Mouse (Mus musculus) heart, adult 2 months (tissue): ENCODE results near the gene Gm45062.

Experiments used
- CTCF ChIP-seq: fragments of 200-600 bp; IDR thresholded peaks from 2 replicates; pipeline ENCODE4 v1.8.1; 2022; ENCODE audit warnings: antibody characterized with exemption, mild to moderate bottlenecking, moderate library complexity
- POLR2A ChIP-seq: fragments of 200-500 bp; IDR thresholded peaks from 2 replicates; pipeline ENCODE4 v1.6.1; 2011; ENCODE audit warnings: mild to moderate bottlenecking, low read depth, low read length, control low read depth; ENCODE audit not compliant: insufficient read depth

DNA sequence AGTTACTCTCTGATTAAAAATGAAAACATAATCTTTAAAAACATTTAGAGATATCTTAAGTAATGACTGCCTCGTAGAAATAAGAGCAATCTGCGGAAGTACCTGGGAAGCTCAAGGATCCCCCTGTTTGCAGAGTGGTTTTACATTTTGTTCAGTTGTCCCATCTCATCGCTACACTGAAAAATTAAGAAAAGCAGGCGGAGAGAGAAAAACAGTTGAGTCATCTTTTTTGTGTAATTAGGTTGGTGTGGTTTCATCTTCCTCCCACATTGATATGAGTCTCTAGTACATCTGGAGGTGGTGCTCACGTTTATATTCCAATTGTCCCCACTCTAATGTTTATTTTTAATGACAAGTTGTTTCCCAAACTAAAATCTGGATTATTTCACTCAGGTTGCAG is 265.5 kb downstream of the Gm45062 start:
- TF ChIP-seq CTCF (no peak), POLR2A (no peak)
